Mouse (Mus musculus) lung, adult 2 months (tissue): Measurements from ENCODE around the gene Blvra. TPM values are rescaled to one million over a fixed set of nuclear protein-coding genes. Genes with fewer than 3 reads are reported as not detected.
"Not testable (repeated sequence)": the region's sequence is repeated elsewhere in the genome, so short reads cannot be mapped to it uniquely, and the experiment has no call there.

Source experiments
- DNase-seq: peaks from one replicate; pipeline ENCODE4 v3.0.0; 2022
- H3K4me1 ChIP-seq: fragments of 200-500 bp; 2 replicates; pipeline ENCODE4 v1.6.1; 2011; ENCODE audit warnings: low read length; ENCODE audit not compliant: control insufficient read depth, insufficient read depth
- H3K4me3 ChIP-seq: fragments of 200-500 bp; replicated peaks from 2 replicates; pipeline ENCODE3; 2011; ENCODE audit warnings: low read depth, mild to moderate bottlenecking, control low read depth, low read length; ENCODE audit errors: extremely low read depth
- CTCF ChIP-seq: fragments of 200-500 bp; IDR thresholded peaks from 2 replicates; pipeline ENCODE4 v1.5.1; 2011; ENCODE audit warnings: mild to moderate bottlenecking, low read length, control low read depth; ENCODE audit not compliant: insufficient read depth
- POLR2A ChIP-seq: fragments of 200-500 bp; IDR thresholded peaks from 2 replicates; pipeline ENCODE4 v1.6.1; 2011; ENCODE audit warnings: low read depth, mild to moderate bottlenecking, control low read depth, low read length, borderline replicate concordance; ENCODE audit errors: extremely low read depth
- WGBS: fragments of 180-500 bp; shearing (Covaris S2); methylation state at CpG from one replicate; pipeline ENCODE4 v1.1.7; 2018; 5-methylcytosine and 5-hydroxymethylcytosine counted together
- polyA plus RNA-seq: library from polyadenylated mRNA; depleted of rRNA; stranded (reverse); fragments of >200 nt; gene quantifications from 2 replicates; pipeline ENCODE4 v1.2.3, GENCODE M21; 2012

Gene Blvra
- polyA plus RNA-seq, 1 experiment = 13.3 TPM

GRCm38 (mm10) chr2:127133621-127134461 is 63.4 kb downstream of the Blvra start, which contains the start of gene Ncaph:
Ncaph (minus strand) TSS chr2:127133954.
- WGBS = 1% methylated on average over 57 of the region's 57 CpGs
- Histone ChIP-seq H3K4me1 (peaks cover 11% of the 10 kb centered on the region), H3K4me3 (peak within 1 kb of the TSS; percentile 80)
- peak; percentile 97 for DNase-seq
- peak; percentile 90; the same call in 1 of the 2 replicates for TF ChIP-seq POLR2A
- TF ChIP-seq CTCF = no peak

- not testable (repeated sequence) for DNase-seq, H3K4me3 ChIP-seq
- H3K4me1 ChIP-seq = peaks cover 11% of the 10 kb centered on the region
- WGBS = 38% methylated on average over 3 of the region's 3 CpGs
Measured at GRCm38 (mm10) chr2:127135255-127135654, 64.8 kb downstream of the Blvra start.

- 2% methylated on average over 5 of the region's 5 CpGs for WGBS
- peak overlapping the region; percentile 13 for H3K4me3 ChIP-seq
- no peak for TF ChIP-seq CTCF
- TF ChIP-seq POLR2A = no peak
- DNase-seq = peak; percentile 28
- H3K4me1 ChIP-seq = peaks cover 13% of the 10 kb centered on the region
Measured at GRCm38 (mm10) chr2:127136979-127137378, 66.5 kb downstream of the Blvra start.

DNA sequence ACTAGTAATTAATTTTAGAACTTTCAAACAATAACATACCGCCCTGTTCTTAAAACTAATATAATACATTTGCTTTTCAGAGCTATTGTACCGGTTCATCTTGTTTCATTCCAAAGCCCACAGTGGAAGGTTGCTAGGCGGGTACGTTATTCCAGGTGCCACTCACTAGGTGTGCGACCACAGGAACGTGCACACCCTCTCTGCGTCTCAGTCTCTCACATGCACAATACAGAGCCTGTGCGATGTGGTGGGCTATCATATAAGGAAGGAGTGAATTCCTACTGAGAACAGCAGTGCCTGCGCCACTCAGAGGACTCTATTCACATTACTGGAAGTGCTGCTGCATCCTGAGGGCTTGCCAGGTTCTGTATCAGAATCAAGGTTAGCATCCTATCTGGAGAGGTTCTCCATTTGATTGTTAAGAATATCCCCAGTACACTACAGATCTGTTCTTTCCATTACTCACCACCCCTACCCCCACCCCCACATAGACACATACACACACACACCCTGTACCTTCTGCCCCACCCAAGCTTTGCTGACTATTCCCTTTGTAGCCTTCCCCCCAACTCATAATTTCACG is 67.5 kb downstream of the Blvra start:
- 63% methylated on average over 10 of the region's 10 CpGs for WGBS
- no peak for TF ChIP-seq POLR2A
- no peak for TF ChIP-seq CTCF
- Histone ChIP-seq H3K4me1 (peaks cover 14% of the 10 kb centered on the region), H3K4me3 (no peak overlapping the region)
- no peak for DNase-seq

- Histone ChIP-seq H3K4me1 (peaks cover 14% of the 10 kb centered on the region), H3K4me3 (no peak overlapping the region)
- DNase-seq = no peak
- WGBS = 68% methylated on average over 4 of the region's 4 CpGs
- TF ChIP-seq CTCF = no peak
- no peak for TF ChIP-seq POLR2A
Measured at GRCm38 (mm10) chr2:127138449-127138848, 68.0 kb downstream of the Blvra start.

DNA sequence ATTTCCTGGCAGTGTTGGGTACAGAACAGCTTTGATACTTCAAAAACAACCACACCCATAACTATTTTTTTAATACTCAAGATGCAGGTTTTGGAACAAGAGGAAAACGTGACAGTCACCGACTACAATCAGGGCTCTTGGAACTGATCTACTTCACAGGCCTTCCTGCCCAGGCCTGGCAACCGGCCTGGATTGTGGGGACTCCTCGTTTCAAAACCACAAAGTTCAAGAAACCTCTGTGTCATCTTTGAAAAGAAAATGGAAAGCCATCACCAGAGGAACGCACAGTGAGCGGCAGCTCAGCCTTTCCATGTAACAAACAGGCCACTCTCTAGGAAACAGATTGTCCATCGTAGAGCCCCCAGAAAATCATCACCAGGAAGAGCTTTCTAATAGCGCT is 68.6 kb downstream of the Blvra start:
- WGBS = 53% methylated on average over 8 of the region's 8 CpGs
- Histone ChIP-seq H3K4me1 (peaks cover 13% of the 10 kb centered on the region), H3K4me3 (no peak overlapping the region)
- TF ChIP-seq POLR2A (no peak), CTCF (no peak)
- no peak for DNase-seq

DNA sequence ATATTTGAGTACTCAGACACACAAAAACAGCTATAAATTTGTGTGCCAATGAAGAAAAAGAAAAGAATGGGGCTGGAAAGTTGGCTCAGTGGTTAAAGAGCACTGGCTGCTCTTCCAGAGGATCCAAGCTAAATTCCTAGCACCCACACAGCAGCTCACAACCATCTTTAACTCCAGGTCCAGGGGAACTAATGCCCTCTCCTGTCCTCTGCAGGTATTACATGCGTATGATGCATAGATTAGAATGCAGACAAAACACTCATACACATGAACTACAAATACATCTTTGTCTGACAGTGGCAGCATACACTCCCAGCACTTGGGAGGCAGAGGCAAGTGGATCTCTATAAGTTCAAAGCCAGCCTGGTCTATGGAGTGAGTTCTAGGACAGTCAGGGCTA is 69.1 kb downstream of the Blvra start:
- Histone ChIP-seq H3K4me3 (no peak overlapping the region), H3K4me1 (peaks cover 12% of the 10 kb centered on the region)
- no peak for DNase-seq
- 100% methylated on average over 1 of the region's 1 CpGs for WGBS
- TF ChIP-seq POLR2A (no peak), CTCF (no peak)

GRCm38 (mm10) chr2:127140011-127140410 is 69.5 kb downstream of the Blvra start:
- no peak overlapping the region for H3K4me3 ChIP-seq
- TF ChIP-seq POLR2A = no peak
- TF ChIP-seq CTCF = no peak
- peaks cover 12% of the 10 kb centered on the region for H3K4me1 ChIP-seq
- DNase-seq = no peak
- WGBS = 98% methylated on average over 7 of the region's 7 CpGs

GRCm38 (mm10) chr2:127142031-127142430 is 71.6 kb downstream of the Blvra start:
- peak overlapping the region; percentile 64 for H3K4me3 ChIP-seq

DNA sequence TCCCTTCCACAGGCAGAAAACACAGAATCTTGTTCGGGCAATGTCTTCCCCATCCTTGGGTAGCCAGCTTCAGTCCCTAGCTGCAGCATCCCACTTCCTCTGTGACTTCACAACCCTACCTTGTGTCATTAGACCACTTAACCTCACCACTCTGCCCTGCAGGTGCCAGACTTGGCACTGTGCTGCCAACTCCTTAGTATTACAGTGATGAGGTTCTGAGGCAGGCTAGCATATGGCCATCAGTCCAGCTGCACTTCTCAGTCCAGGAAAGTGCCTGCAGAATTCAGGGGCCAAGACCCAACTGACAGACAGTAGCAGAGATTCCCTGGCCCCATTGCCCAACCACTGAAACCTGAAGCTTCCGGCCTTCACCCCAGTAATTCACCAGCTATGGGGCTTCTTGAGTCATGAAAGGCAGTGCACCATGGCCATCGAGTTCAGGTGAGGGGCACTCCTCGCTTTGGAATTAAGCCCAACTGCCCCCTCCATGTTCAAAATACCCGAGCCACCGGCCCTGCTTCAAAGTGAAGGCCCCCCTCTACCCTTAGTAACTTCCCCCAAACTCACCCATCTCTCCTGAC is 72.2 kb downstream of the Blvra start:
- H3K4me1 ChIP-seq = peaks cover 6% of the 10 kb centered on the region; the same call in 1 of the 2 replicates
- peak overlapping the region; percentile 64 for H3K4me3 ChIP-seq
- no peak for TF ChIP-seq CTCF
- no peak for TF ChIP-seq POLR2A
- DNase-seq = peak; percentile 22
- WGBS = 12% methylated on average over 6 of the region's 6 CpGs

More at GRCm38 (mm10) chr2:127142031-127142430, 71.6 kb downstream of the Blvra start:
- peaks cover 9% of the 10 kb centered on the region; the same call in 1 of the 2 replicates for H3K4me1 ChIP-seq
- DNase-seq = no peak
- 61% methylated on average over 10 of the region's 10 CpGs for WGBS
- TF ChIP-seq CTCF (no peak), POLR2A (no peak)
